Comparison of ENCODE assay signal across 9 mouse cellular contexts in genomic region chr15:32243824-32244223, GRCm38 (mm10). TPM values are rescaled to one million over a fixed set of nuclear protein-coding genes. Genes with fewer than 3 reads are reported as not detected.
DNase-seq lines count a peak whose midpoint lies in the region; ATAC-seq lines count a peak whose summit lies in the region.
"Had no signal": no experiment of that assay in that cellular context is flagged by ENCODE, and none has a peak within 500 bp of the region (broad histone marks: within the 10 kb centered on the region; RNA-seq: fewer than 3 reads in every experiment).

No protein-coding gene starts in this region.

- peaks cover 14% of the 10 kb centered on the region for H3K36me3 ChIP-seq in kidney, embryonic 15.5 days
- H3K36me3 ChIP-seq in embryonic facial prominence, embryonic 11.5 days (replicated peaks; ENCODE audit: control insufficient read depth, insufficient read depth, low read depth, low read length), result no peaks in the 10 kb centered on the region
- no peaks in the 10 kb centered on the region for H3K36me3 ChIP-seq in hindbrain, embryonic 15.5 days
- H3K36me3 ChIP-seq in midbrain, embryonic 15.5 days (replicated peaks), result no peaks in the 10 kb centered on the region

- no peak for DNase-seq in kidney, postnatal 14 days
- no peak for DNase-seq in embryonic facial prominence, embryonic 11.5 days (ENCODE audit: low spot score)
- DNase-seq in cerebellum, postnatal 25 days, result no peak
- no peak for DNase-seq in frontal cortex, postnatal 10 days (ENCODE audit: low spot score in 2 of 2)
- no peak for DNase-seq in retina, postnatal 1 day

- peak overlapping the region; percentile 54 for H3K9ac ChIP-seq in kidney, embryonic 15.5 days
- peak overlapping the region; percentile 54 for H3K9ac ChIP-seq in embryonic facial prominence, embryonic 11.5 days (replicated peaks; ENCODE audit: low read length)
- H3K9ac ChIP-seq in hindbrain, embryonic 15.5 days, result peak overlapping the region; percentile 35; the same call in 1 of the 2 replicates
- no peak overlapping the region for H3K9ac ChIP-seq in midbrain, embryonic 15.5 days

- H3K4me3 ChIP-seq in kidney, embryonic 15.5 days (replicated peaks), result peak overlapping the region; percentile 73
- H3K4me3 ChIP-seq in embryonic facial prominence, embryonic 11.5 days (ENCODE audit: low read depth, low read length), result peak overlapping the region; percentile 53
- peak overlapping the region; percentile 65 for H3K4me3 ChIP-seq in hindbrain, embryonic 15.5 days
- H3K4me3 ChIP-seq in midbrain, embryonic 15.5 days, result peak overlapping the region; percentile 58

- 0 out of 2 replicates have a peak, but pooled peaks have one; percentile 0 for ATAC-seq in kidney, embryonic 15.5 days (replicated peaks; ENCODE audit: low FRiP score)
- ATAC-seq in embryonic facial prominence, embryonic 11.5 days (replicated peaks; ENCODE audit: insufficient number of reproducible peaks, low FRiP score, low TSS enrichment, low read depth), result no peak
- no peak for ATAC-seq in hindbrain, embryonic 15.5 days (ENCODE audit: low FRiP score, low read depth)
- ATAC-seq in midbrain, embryonic 15.5 days (replicated peaks), result no peak

- H3K27me3 ChIP-seq in kidney, embryonic 15.5 days, result no peaks in the 10 kb centered on the region
- H3K27me3 ChIP-seq in embryonic facial prominence, embryonic 11.5 days (ENCODE audit: control insufficient read depth, insufficient read depth, low read length), result no peaks in the 10 kb centered on the region
- no peaks in the 10 kb centered on the region; the same call in 1 of the 2 replicates for H3K27me3 ChIP-seq in hindbrain, embryonic 15.5 days
- H3K27me3 ChIP-seq in midbrain, embryonic 15.5 days (replicated peaks), result no peaks in the 10 kb centered on the region; the same call in 1 of the 2 replicates
- H3K27me3 ChIP-seq: Patski had no signal

- H3K9me3 ChIP-seq in kidney, embryonic 15.5 days (replicated peaks), result no peaks in the 10 kb centered on the region
- no peaks in the 10 kb centered on the region for H3K9me3 ChIP-seq in embryonic facial prominence, embryonic 11.5 days (replicated peaks; ENCODE audit: control insufficient read depth, low read length)
- H3K9me3 ChIP-seq in hindbrain, embryonic 15.5 days, result no peaks in the 10 kb centered on the region
- no peaks in the 10 kb centered on the region for H3K9me3 ChIP-seq in midbrain, embryonic 15.5 days

- peaks cover 22% of the 10 kb centered on the region for H3K4me1 ChIP-seq in kidney, embryonic 15.5 days
- H3K4me1 ChIP-seq in embryonic facial prominence, embryonic 11.5 days (ENCODE audit: control insufficient read depth, insufficient read depth, low read length), result peaks cover 4% of the 10 kb centered on the region; the same call in 1 of the 2 replicates
- peaks cover 29% of the 10 kb centered on the region for H3K4me1 ChIP-seq in hindbrain, embryonic 15.5 days (replicated peaks)
- H3K4me1 ChIP-seq in midbrain, embryonic 15.5 days, result peaks cover 13% of the 10 kb centered on the region

- peak overlapping the region; percentile 87 for H3K27ac ChIP-seq in kidney, embryonic 15.5 days
- no peak overlapping the region for H3K27ac ChIP-seq in embryonic facial prominence, embryonic 11.5 days (replicated peaks; ENCODE audit: low read depth, low read length)
- H3K27ac ChIP-seq in hindbrain, embryonic 15.5 days (replicated peaks), result 0 out of 2 replicates have a peak overlapping the region, but pooled peaks have one; percentile 42
- no peak overlapping the region for H3K27ac ChIP-seq in midbrain, embryonic 15.5 days

- H3K4me2 ChIP-seq in kidney, embryonic 15.5 days, result peak overlapping the region; percentile 97
- peak overlapping the region; percentile 94 for H3K4me2 ChIP-seq in embryonic facial prominence, embryonic 11.5 days (ENCODE audit: low read depth, low read length)
- peak overlapping the region; percentile 100 for H3K4me2 ChIP-seq in hindbrain, embryonic 15.5 days
- H3K4me2 ChIP-seq in midbrain, embryonic 15.5 days, result peak overlapping the region; percentile 99

- WGBS in kidney, embryonic 15.5 days, result 34% methylated on average over 7 of the region's 7 CpGs
- 53% methylated on average over 7 of the region's 7 CpGs for WGBS in embryonic facial prominence, embryonic 11.5 days
- 64% methylated on average over 7 of the region's 7 CpGs for WGBS in hindbrain, embryonic 15.5 days
- 69% methylated on average over 7 of the region's 7 CpGs for WGBS in midbrain, embryonic 15.5 days

RNA-seq across cellular contexts. Expression of gene Sema5a, which starts 0.8 kb away (rescaled TPM):
- 25.2 and 26.3 TPM in 2 replicates for polyA plus RNA-seq in kidney, embryonic 15.5 days (2015; fragmentation: Nextera tagmentation; extraction: Ambion mirVana)
- 19.3 and 20.2 TPM in 2 replicates for polyA plus RNA-seq in embryonic facial prominence, embryonic 11.5 days (2014; fragmentation: Nextera tagmentation; extraction: Ambion mirVana)
- polyA plus RNA-seq in hindbrain, embryonic 15.5 days (2015; fragmentation: Nextera tagmentation; extraction: Ambion mirVana), result 8.8 and 11.1 TPM in 2 replicates
- polyA plus RNA-seq in midbrain, embryonic 15.5 days (2015; fragmentation: Nextera tagmentation; extraction: Ambion mirVana), result 6.5 and 8.7 TPM in 2 replicates

Comparison
In these comparisons a context has a peak if more than half of its experiments do, and no peak if none do; other contexts are left out.
1. H3K27ac ChIP-seq: peak in kidney, embryonic 15.5 days (single experiment) and hindbrain, embryonic 15.5 days (single experiment); none in embryonic facial prominence, embryonic 11.5 days (single experiment) and midbrain, embryonic 15.5 days (single experiment).
2. Peak in every context shown above with its lines, with median percentiles within 50 percentile points of each other: H3K4me2 ChIP-seq and H3K4me3 ChIP-seq.